Mouse (Mus musculus) embryonic facial prominence, embryonic 14.5 days (tissue): ENCODE measurements at regions not wholly inside any gene's neighbourhood (a gene's known extent, or its start where the extent isn't known, plus 50 kb on each side); places are given as distances from the start of the nearest gene placed in this dataset.

ENCODE experiments used
- ATAC-seq: fragments of 200-750 bp; cut with Nextera tagmentation; 2 replicates; pipeline ENCODE4 v1.8.0; 2017; ENCODE audit warnings: low read depth, moderate number of reproducible peaks, moderate TSS enrichment
- DNase-seq: peaks from one replicate; pipeline ENCODE4 v3.0.0-alpha.2; 2015; ENCODE audit warnings: low spot score
- H3K27ac ChIP-seq: fragments of 300-500 bp; sonication (generic); replicated peaks from 2 replicates; pipeline ENCODE4 v1.5.1; 2014; ENCODE audit warnings: low read depth, mild to moderate bottlenecking, low read length, moderate library complexity
- H3K27me3 ChIP-seq: fragments of 300-500 bp; sonication (generic); replicated peaks from 2 replicates; pipeline ENCODE4 v1.6.1; 2014; ENCODE audit warnings: low read length; ENCODE audit not compliant: control insufficient read depth, insufficient read depth
- H3K36me3 ChIP-seq: fragments of 300-500 bp; sonication (generic); 2 replicates; pipeline ENCODE4 v1.6.1; 2014; ENCODE audit warnings: low read length, mixed read lengths; ENCODE audit not compliant: control insufficient read depth, insufficient read depth
- H3K4me1 ChIP-seq: fragments of 300-500 bp; sonication (generic); 2 replicates; pipeline ENCODE4 v1.6.1; 2014; ENCODE audit warnings: antibody characterized with exemption, low read length; ENCODE audit not compliant: control insufficient read depth, insufficient read depth
- H3K4me2 ChIP-seq: fragments of 300-500 bp; sonication (generic); 2 replicates; pipeline ENCODE4 v1.6.1; 2014; ENCODE audit warnings: low read depth, mild to moderate bottlenecking, low read length, moderate library complexity, mixed read lengths
- H3K4me3 ChIP-seq: fragments of 300-500 bp; sonication (generic); 2 replicates; pipeline ENCODE4 v1.5.1; 2014; ENCODE audit warnings: low read depth, mild to moderate bottlenecking, low read length
- H3K9ac ChIP-seq: fragments of 300-500 bp; sonication (generic); 2 replicates; pipeline ENCODE4 v1.6.1; 2014; ENCODE audit warnings: low read depth, mild to moderate bottlenecking, low read length, moderate library complexity, mixed read lengths
- H3K9me3 ChIP-seq: fragments of 300-500 bp; sonication (generic); 2 replicates; pipeline ENCODE4 v1.6.1; 2016; ENCODE audit warnings: low read length; ENCODE audit not compliant: control insufficient read depth
- WGBS: fragments of 180-500 bp; shearing (Covaris S2); extraction: QIAGEN DNeasy Blood & Tissue Kit; methylation state at CpG from one replicate; pipeline ENCODE4 v1.1.7; 2014; 5-methylcytosine and 5-hydroxymethylcytosine counted together

GRCm38 (mm10) chr7:94975037-94975775 is 1195.8 kb upstream of the Tenm4 start:
- H3K4me1 ChIP-seq, result no peaks in the 10 kb centered on the region
- WGBS, result 69% methylated on average over 2 of the region's 2 CpGs
- no peak overlapping the region for H3K27ac ChIP-seq
- H3K36me3 ChIP-seq, result no peaks in the 10 kb centered on the region
- H3K9me3 ChIP-seq, result no peaks in the 10 kb centered on the region
- no peak overlapping the region for H3K9ac ChIP-seq
- DNase-seq (no peak), ATAC-seq (no peak)
- H3K4me2 ChIP-seq, result no peak overlapping the region
- H3K27me3 ChIP-seq, result no peaks in the 10 kb centered on the region
- no peak overlapping the region for H3K4me3 ChIP-seq

- Histone ChIP-seq H3K27me3 (no peaks in the 10 kb centered on the region), H3K9ac (no peak overlapping the region), H3K4me1 (no peaks in the 10 kb centered on the region), H3K4me3 (no peak overlapping the region), H3K27ac (no peak overlapping the region), H3K4me2 (no peak overlapping the region), H3K9me3 (no peaks in the 10 kb centered on the region), H3K36me3 (no peaks in the 10 kb centered on the region)
- ATAC-seq (no peak), DNase-seq (no peak)
- 70% methylated on average over 6 of the region's 6 CpGs for WGBS
Observed at GRCm38 (mm10) chr7:94996258-94996657, 1174.8 kb upstream of the Tenm4 start.

- no peak overlapping the region for H3K9ac ChIP-seq
- no peak overlapping the region for H3K27ac ChIP-seq
- no peak overlapping the region for H3K4me2 ChIP-seq
- H3K4me3 ChIP-seq, result no peak overlapping the region
- ATAC-seq (no peak), DNase-seq (no peak)
- no peaks in the 10 kb centered on the region for H3K27me3 ChIP-seq
- no peaks in the 10 kb centered on the region for H3K36me3 ChIP-seq
- no peaks in the 10 kb centered on the region for H3K9me3 ChIP-seq
- WGBS, result 78% methylated on average over 3 of the region's 3 CpGs
- H3K4me1 ChIP-seq, result no peaks in the 10 kb centered on the region
Observed at GRCm38 (mm10) chr7:95004161-95004560, 1166.9 kb upstream of the Tenm4 start.

GRCm38 (mm10) chr7:95005403-95005802 is 1165.6 kb upstream of the Tenm4 start:
- Histone ChIP-seq H3K4me2 (no peak overlapping the region), H3K36me3 (no peaks in the 10 kb centered on the region), H3K4me1 (no peaks in the 10 kb centered on the region), H3K4me3 (no peak overlapping the region), H3K27ac (no peak overlapping the region), H3K27me3 (no peaks in the 10 kb centered on the region), H3K9ac (no peak overlapping the region), H3K9me3 (no peaks in the 10 kb centered on the region)
- ATAC-seq (no peak), DNase-seq (no peak)
- 61% methylated on average over 3 of the region's 3 CpGs for WGBS

- Histone ChIP-seq H3K27me3 (no peaks in the 10 kb centered on the region), H3K9me3 (no peaks in the 10 kb centered on the region), H3K36me3 (no peaks in the 10 kb centered on the region), H3K27ac (no peak overlapping the region), H3K9ac (no peak overlapping the region), H3K4me3 (no peak overlapping the region), H3K4me1 (no peaks in the 10 kb centered on the region), H3K4me2 (no peak overlapping the region)
- WGBS, result 78% methylated on average over 6 of the region's 6 CpGs
- no peak for DNase-seq
- ATAC-seq, result no peak
Observed at GRCm38 (mm10) chr7:95008896-95009430, 1162.1 kb upstream of the Tenm4 start.

GRCm38 (mm10) chr7:95020285-95020684 is 1150.8 kb upstream of the Tenm4 start:
- no peaks in the 10 kb centered on the region for H3K4me1 ChIP-seq
- DNase-seq (no peak), ATAC-seq (no peak)
- WGBS, result 88% methylated on average over 1 of the region's 1 CpGs
- H3K4me3 ChIP-seq, result no peak overlapping the region
- no peaks in the 10 kb centered on the region for H3K9me3 ChIP-seq
- no peaks in the 10 kb centered on the region for H3K27me3 ChIP-seq
- no peaks in the 10 kb centered on the region for H3K36me3 ChIP-seq
- H3K4me2 ChIP-seq, result no peak overlapping the region
- no peak overlapping the region for H3K27ac ChIP-seq
- no peak overlapping the region for H3K9ac ChIP-seq

GRCm38 (mm10) chr7:95027915-95028810 is 1142.9 kb upstream of the Tenm4 start:
- H3K36me3 ChIP-seq, result no peaks in the 10 kb centered on the region
- no peaks in the 10 kb centered on the region for H3K4me1 ChIP-seq
- no peak for DNase-seq
- H3K4me2 ChIP-seq, result no peak overlapping the region
- ATAC-seq, result no peak
- H3K4me3 ChIP-seq, result no peak overlapping the region
- whole genome bisulfite sequencing, result 81% methylated on average over 4 of the region's 4 CpGs
- H3K27me3 ChIP-seq, result no peaks in the 10 kb centered on the region
- no peak overlapping the region for H3K9ac ChIP-seq
- H3K9me3 ChIP-seq, result no peaks in the 10 kb centered on the region
- no peak overlapping the region for H3K27ac ChIP-seq
